Mouse (Mus musculus): ENCODE measurements around the gene Mtch1. TPM values are rescaled to one million over a fixed set of nuclear protein-coding genes. Genes with fewer than 3 reads are reported as not detected.

The Mtch1 gene
- total and polyA plus RNA-seq, 3 experiments = 143 to 233 (median 147) TPM

GRCm38 (mm10) chr17:29356882-29357281 is 9.1 kb upstream of the Mtch1 start:
- peaks cover 2% of the 10 kb centered on the region in 2 experiments; a peak in 2 of 4 replicates for H3K27me3 ChIP-seq (ENCODE audit: control insufficient read depth in 1 of 2, insufficient read depth in 2 of 2, low read length in 2 of 2)
- H3K9me3 ChIP-seq (replicated peaks; ENCODE audit: insufficient read depth, low read length) = no peaks in the 10 kb centered on the region
- no peak overlapping the region for H3K27ac ChIP-seq (ENCODE audit: control insufficient read depth, low read depth, low read length)
- H3K4me1 ChIP-seq (ENCODE audit: control insufficient read depth in 1 of 2, insufficient read depth in 2 of 2, low read length in 2 of 2) = peaks cover 0 to 9% of the 10 kb centered on the region in 2 experiments; a peak in 2 of 4 replicates
- no peak for TF ChIP-seq TCF12 (IDR thresholded peaks at IDR 0.05; ENCODE audit: low read depth, low read length)
- TF ChIP-seq KAT2A (conservative IDR thresholded peaks at IDR 0.05; ENCODE audit: low read depth, low read length) = no peak
- TF ChIP-seq ZKSCAN1 (IDR thresholded peaks at IDR 0.05; ENCODE audit: low read depth, low read length) = no peak
- no peak for TF ChIP-seq USF1 (IDR thresholded peaks at IDR 0.05; ENCODE audit: low read depth, low read length)
- TF ChIP-seq BHLHE40 (IDR thresholded peaks at IDR 0.05; ENCODE audit: borderline replicate concordance, low read depth, low read length) = no peak
- no peak for TF ChIP-seq E2F4 (IDR thresholded peaks at IDR 0.05; ENCODE audit: borderline replicate concordance, low read depth, low read length)
- no peak for TF ChIP-seq GATA1 (IDR thresholded peaks at IDR 0.05; ENCODE audit: low read depth, low read length)
- TF ChIP-seq NRF1 (IDR thresholded peaks at IDR 0.05; ENCODE audit: insufficient read depth, low read depth, low read length, poor library complexity, severe bottlenecking) = no peak
- TF ChIP-seq CHD2 (IDR thresholded peaks at IDR 0.05; ENCODE audit: low read length) = no peak
- TF ChIP-seq CTCF (IDR thresholded peaks at IDR 0.05 in 2 of 3, conservative IDR thresholded peaks at IDR 0.05 in 1 of 3; ENCODE audit: control insufficient read depth in 1 of 3, insufficient read depth in 1 of 3, low read depth in 2 of 3, low read length in 3 of 3, poor library complexity in 1 of 3, severe bottlenecking in 1 of 3) = no peak
- TF ChIP-seq MAX (IDR thresholded peaks at IDR 0.05; ENCODE audit: low read length) = no peak
- no peak for TF ChIP-seq MXI1 (IDR thresholded peaks at IDR 0.05; ENCODE audit: low read depth, low read length)
- no peak overlapping the region for H3K9ac ChIP-seq (ENCODE audit: control insufficient read depth, low read depth, low read length, poor library complexity, severe bottlenecking)
- H3K36me3 ChIP-seq (ENCODE audit: control insufficient read depth in 1 of 2, insufficient read depth in 2 of 2, low read length in 2 of 2) = peaks cover 0 to 9% of the 10 kb centered on the region in 2 experiments; a peak in 2 of 4 replicates
- no peak for DNase-seq (ENCODE audit: low read depth, low spot score)
- no peaks in the 10 kb centered on the region for H3K79me2 ChIP-seq (ENCODE audit: control insufficient read depth, insufficient read depth, low read length, poor library complexity)
- H3K4me3 ChIP-seq (ENCODE audit: control insufficient read depth in 1 of 2, insufficient read depth in 1 of 2, low read depth in 2 of 2, low read length in 2 of 2) = no peak overlapping the region

GRCm38 (mm10) chr17:29356479-29356856 is 8.7 kb upstream of the Mtch1 start:
- Histone ChIP-seq H3K27ac (ENCODE audit: control insufficient read depth, low read depth, low read length) (no peak overlapping the region), H3K9me3 (replicated peaks; ENCODE audit: insufficient read depth, low read length) (no peaks in the 10 kb centered on the region), H3K4me3 (ENCODE audit: control insufficient read depth in 1 of 2, insufficient read depth in 1 of 2, low read depth in 2 of 2, low read length in 2 of 2) (no peak overlapping the region), H3K9ac (ENCODE audit: control insufficient read depth, low read depth, low read length, poor library complexity, severe bottlenecking) (no peak overlapping the region), H3K79me2 (ENCODE audit: control insufficient read depth, insufficient read depth, low read length, poor library complexity) (no peaks in the 10 kb centered on the region), H3K4me1 (ENCODE audit: control insufficient read depth in 1 of 2, insufficient read depth in 2 of 2, low read length in 2 of 2) (peaks cover 0 to 7% of the 10 kb centered on the region in 2 experiments; a peak in 2 of 4 replicates), H3K27me3 (ENCODE audit: control insufficient read depth in 1 of 2, insufficient read depth in 2 of 2, low read length in 2 of 2) (peaks cover 2% of the 10 kb centered on the region in 2 experiments; a peak in 2 of 4 replicates), H3K36me3 (ENCODE audit: control insufficient read depth in 1 of 2, insufficient read depth in 2 of 2, low read length in 2 of 2) (peaks cover 0 to 7% of the 10 kb centered on the region in 2 experiments; a peak in 2 of 4 replicates)
- TF ChIP-seq MAFK (IDR thresholded peaks at IDR 0.05; ENCODE audit: borderline replicate concordance, low read depth, low read length) = no peak
- TF ChIP-seq TBP (IDR thresholded peaks at IDR 0.05; ENCODE audit: low read depth, low read length) = no peak
- TF ChIP-seq MXI1 (IDR thresholded peaks at IDR 0.05; ENCODE audit: low read depth, low read length) = no peak
- TF ChIP-seq ZC3H11A (IDR thresholded peaks at IDR 0.05; ENCODE audit: low read depth, low read length) = no peak
- no peak for TF ChIP-seq TCF12 (IDR thresholded peaks at IDR 0.05; ENCODE audit: low read depth, low read length)
- no peak for TF ChIP-seq CTCF (IDR thresholded peaks at IDR 0.05 in 2 of 3, conservative IDR thresholded peaks at IDR 0.05 in 1 of 3; ENCODE audit: control insufficient read depth in 1 of 3, insufficient read depth in 1 of 3, low read depth in 2 of 3, low read length in 3 of 3, poor library complexity in 1 of 3, severe bottlenecking in 1 of 3)
- no peak for TF ChIP-seq KAT2A (conservative IDR thresholded peaks at IDR 0.05; ENCODE audit: low read depth, low read length)
- no peak for TF ChIP-seq JUND (IDR thresholded peaks at IDR 0.05; ENCODE audit: low read depth, low read length)
- TF ChIP-seq MAZ (IDR thresholded peaks at IDR 0.05; ENCODE audit: low read depth, low read length) = no peak
- TF ChIP-seq EP300 (IDR thresholded peaks at IDR 0.05; ENCODE audit: low read depth in 1 of 2, low read length in 2 of 2) = no peak
- no peak for TF ChIP-seq ZNF384 (IDR thresholded peaks at IDR 0.05; ENCODE audit: low read depth, low read length)
- TF ChIP-seq NELFE (IDR thresholded peaks at IDR 0.05; ENCODE audit: low read depth, low read length) = no peak
- no peak for TF ChIP-seq HCFC1 (IDR thresholded peaks at IDR 0.05; ENCODE audit: low read depth, low read length)
- no peak for TF ChIP-seq MYB (IDR thresholded peaks at IDR 0.05; ENCODE audit: low read depth, low read length)
- TF ChIP-seq MAX (IDR thresholded peaks at IDR 0.05; ENCODE audit: low read length) = no peak
- DNase-seq (ENCODE audit: low read depth, low spot score) = no peak
